Mouse (Mus musculus) thymus, adult 2 months (tissue): ENCODE measurements at regions not wholly inside any gene's neighbourhood (a gene's known extent, or its start where the extent isn't known, plus 50 kb on each side); places are given as distances from the start of the nearest gene placed in this dataset.

ENCODE experiments used
- CTCF ChIP-seq: fragments of 200-500 bp; IDR thresholded peaks from 2 replicates; pipeline ENCODE4 v1.5.1; 2012; ENCODE audit warnings: mild to moderate bottlenecking, control low read depth, low read length, moderate library complexity, borderline replicate concordance; ENCODE audit not compliant: control insufficient read depth, poor library complexity, insufficient read depth; ENCODE audit errors: extremely low read depth
- POLR2A ChIP-seq: fragments of 200-500 bp; IDR thresholded peaks from 2 replicates; pipeline ENCODE4 v1.6.1; 2012; ENCODE audit warnings: mild to moderate bottlenecking, low read length, control low read depth, moderate library complexity; ENCODE audit not compliant: control insufficient read depth, poor library complexity, insufficient read depth; ENCODE audit errors: extremely low read depth

DNA sequence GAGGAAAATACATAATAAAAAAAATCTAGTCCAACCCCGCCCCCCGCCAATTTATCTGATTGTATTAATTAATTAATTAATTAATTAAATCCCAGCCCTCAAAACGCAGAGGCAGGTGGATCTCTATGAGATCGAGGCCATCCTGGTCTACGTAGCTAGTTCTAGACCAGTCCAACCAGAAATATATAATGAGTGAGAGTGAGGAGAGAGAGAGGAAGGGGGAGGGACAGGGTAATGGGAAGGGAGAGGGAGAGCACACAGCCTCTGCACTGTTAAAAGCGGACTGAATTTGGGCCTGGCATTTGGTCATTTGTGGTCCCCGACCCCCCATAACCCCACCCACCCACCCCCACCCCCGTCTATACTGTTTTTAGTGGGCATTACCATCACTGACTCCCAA is 221.5 kb downstream of the Ipo11 start:
- TF ChIP-seq CTCF (no peak), POLR2A (no peak)
